Mouse (Mus musculus) gastrocnemius, adult 2 months (tissue): ENCODE data around the gene Gm20772. TPM values are rescaled to one million over a fixed set of nuclear protein-coding genes. Genes with fewer than 3 reads are reported as not detected.
"Not testable (repeated sequence)": the region's sequence is repeated elsewhere in the genome, so short reads cannot be mapped to it uniquely, and the experiment has no call there.

Source experiments
- DNase-seq: peaks from one replicate; pipeline ENCODE4 v3.0.0; 2022
- H3K27ac ChIP-seq: fragments of 200-600 bp; 2 replicates; pipeline ENCODE4 v1.8.1; 2022; ENCODE audit warnings: mild to moderate bottlenecking
- H3K4me3 ChIP-seq: fragments of 200-600 bp; 2 replicates; pipeline ENCODE4 v1.8.1; 2022; ENCODE audit warnings: mild to moderate bottlenecking, moderate library complexity
- intact Hi-C: fragments of 180-260 bp; cut with DNase I; formaldehyde crosslinking; loops from one replicate; pipeline ENCODE4 v1.15.1; 2025
- long read RNA-seq, 2 experiments: library from polyadenylated mRNA; stranded (forward); transcript quantifications; one replicate each; pipeline ENCODE4 v2.0.0; 2021
- total RNA-seq, 2 experiments: library from RNA; stranded (reverse); gene quantifications; 2 replicates each; pipeline ENCODE4 v1.2.3; 2021

The Gm20772 gene
- not detected for total RNA-seq
- long read RNA-seq, experiment 1: 0 reads
- long read RNA-seq, experiment 2: 0 reads

- H3K27ac ChIP-seq, DNase-seq, H3K4me3 ChIP-seq, intact Hi-C loops: not testable (repeated sequence)
Observed at GRCm38 (mm10) chrY:17874441-17874840, at the start of gene Gm20772, which contains the start of gene Gm20831. TSS of gene Gm20772 (plus strand) at chrY:17874741. TSS of gene Gm20831 (plus strand) at chrY:17874741.

DNA sequence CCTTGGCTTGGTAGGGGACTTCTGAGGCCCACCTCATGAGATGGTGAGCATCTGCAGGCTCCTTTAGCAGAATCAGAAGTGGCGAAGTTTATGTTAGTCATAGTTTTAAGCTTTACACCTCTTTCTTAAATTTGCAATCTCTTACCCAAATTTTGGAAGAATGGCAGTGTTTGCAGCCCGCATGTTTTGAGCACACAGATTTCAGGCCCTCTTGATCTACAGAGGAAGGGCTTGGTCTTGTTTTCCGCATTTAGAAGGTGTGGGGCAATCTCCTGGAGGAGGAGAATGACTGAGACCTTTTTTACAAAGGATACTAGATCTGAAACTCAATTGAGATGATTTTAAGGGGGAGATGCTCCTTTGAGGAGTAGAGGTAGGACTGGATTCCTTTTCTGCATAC is 28.4 kb upstream of the Gm20772 start, which contains the start of gene Gm21904:
TSS of gene Gm21904 (minus strand) at position 101 of the 400 bp plus-strand sequence.
- intact Hi-C loops, H3K27ac ChIP-seq, H3K4me3 ChIP-seq, DNase-seq: not testable (repeated sequence)

Other genes starting within 250 kb of the Gm20772 start
- gene Gm21904, start 28.5 kb upstream of the Gm20772 start, total RNA-seq: not detected
- gene Gm20831, start within 50 bp of the Gm20772 start, total RNA-seq: not detected
- not detected for gene Srsy, start 62.6 kb downstream of the Gm20772 start, total RNA-seq
- not detected for gene Gm21764, start 187.1 kb downstream of the Gm20772 start, total RNA-seq
- gene Ssty1, start 214.4 kb downstream of the Gm20772 start, total RNA-seq: not detected